ENCODE assay signal across 24 mouse cellular contexts in genomic region chr9:32414956-32415355, GRCm38 (mm10). TPM values are rescaled to one million over a fixed set of nuclear protein-coding genes. Genes with fewer than 3 reads are reported as not detected.
DNase-seq lines count a peak whose midpoint lies in the region; ATAC-seq and TF ChIP-seq lines count a peak whose summit lies in the region.
"Had no signal": no experiment of that assay in that cellular context is flagged by ENCODE, and none has a peak within 500 bp of the region (broad histone marks: within the 10 kb centered on the region; RNA-seq: fewer than 3 reads in every experiment).

No protein-coding gene starts in this region.

- H3K9me3 ChIP-seq in ES-E14 (ENCODE audit: control insufficient read depth, insufficient read depth, low read depth, low read length), result no peaks in the 10 kb centered on the region
- H3K9me3 ChIP-seq in kidney, embryonic 16.5 days (ENCODE audit: low read length), result no peaks in the 10 kb centered on the region
- H3K9me3 ChIP-seq: embryonic facial prominence, embryonic 10.5 days; embryonic facial prominence, embryonic 12.5 days; forebrain, embryonic 13.5 days; forebrain, embryonic 15.5 days had no signal

- 70% methylated on average over 1 of the region's 1 CpGs for WGBS in kidney, embryonic 16.5 days
- WGBS in heart, adult 2 months, result 71% methylated on average over 1 of the region's 1 CpGs

- no peak for ATAC-seq in kidney, embryonic 16.5 days (ENCODE audit: low FRiP score, low TSS enrichment)
- ATAC-seq: forebrain, embryonic 13.5 days; forebrain, embryonic 15.5 days; forebrain, postnatal 0 days had no signal

- no peak for TF ChIP-seq POLR2A in heart, adult 2 months (IDR thresholded peaks at IDR 0.05; ENCODE audit: insufficient read depth, low read depth, low read length)

- intact Hi-C loops in heart, adult 2 months (cut with DNase I), result no loop called here

- no peak overlapping the region for H3K27ac ChIP-seq in ES-E14 (ENCODE audit: insufficient read depth, low read depth, low read length, poor library complexity, severe bottlenecking)
- no peak overlapping the region for H3K27ac ChIP-seq in kidney, embryonic 16.5 days (ENCODE audit: low read length)
- no peak overlapping the region for H3K27ac ChIP-seq in heart, adult 2 months
- H3K27ac ChIP-seq: embryonic facial prominence, embryonic 10.5 days; embryonic facial prominence, embryonic 12.5 days; forebrain, embryonic 13.5 days; forebrain, embryonic 15.5 days had no signal

- H3K9ac ChIP-seq in ES-E14 (ENCODE audit: insufficient read depth, low read depth, low read length, poor library complexity, severe bottlenecking), result no peak overlapping the region
- H3K9ac ChIP-seq in kidney, embryonic 16.5 days (replicated peaks; ENCODE audit: low read length), result no peak overlapping the region
- H3K9ac ChIP-seq in heart, adult 2 months (ENCODE audit: low read depth, low read length), result no peak overlapping the region
- H3K9ac ChIP-seq: embryonic facial prominence, embryonic 12.5 days; forebrain, embryonic 13.5 days; forebrain, embryonic 15.5 days; forebrain, postnatal 0 days had no signal

- no peaks in the 10 kb centered on the region for H3K79me2 ChIP-seq in heart, adult 2 months (replicated peaks; ENCODE audit: control insufficient read depth, insufficient read depth, low read length)

- H3K36me3 ChIP-seq in ES-E14 (ENCODE audit: control insufficient read depth, insufficient read depth, low read length, poor library complexity, severe bottlenecking), result no peaks in the 10 kb centered on the region
- no peaks in the 10 kb centered on the region for H3K36me3 ChIP-seq in kidney, embryonic 16.5 days (ENCODE audit: insufficient read depth, low read length)
- H3K36me3 ChIP-seq in heart, adult 2 months (ENCODE audit: control insufficient read depth, insufficient read depth, low read length), result no peaks in the 10 kb centered on the region
- H3K36me3 ChIP-seq: forebrain, embryonic 15.5 days had no signal

- no peak overlapping the region for H3K4me3 ChIP-seq in ES-E14 (ENCODE audit: insufficient read depth in 1 of 2, low read depth in 1 of 2, low read length in 2 of 2, poor library complexity in 1 of 2, severe bottlenecking in 1 of 2)
- H3K4me3 ChIP-seq in kidney, embryonic 16.5 days (ENCODE audit: low read length), result no peak overlapping the region
- H3K4me3 ChIP-seq in heart, adult 2 months, result no peak overlapping the region
- H3K4me3 ChIP-seq: embryonic facial prominence, embryonic 10.5 days; embryonic facial prominence, embryonic 12.5 days; forebrain, embryonic 13.5 days; forebrain, embryonic 15.5 days had no signal

- H3K4me2 ChIP-seq in kidney, embryonic 16.5 days (replicated peaks; ENCODE audit: low read depth, low read length), result no peak overlapping the region
- H3K4me2 ChIP-seq: embryonic facial prominence, embryonic 12.5 days; forebrain, embryonic 13.5 days; forebrain, embryonic 15.5 days had no signal

- DNase-seq in ES-CJ7 (ENCODE audit: low read depth, low spot score), result peak; percentile 85
- DNase-seq in ES-E14 (ENCODE audit: low read depth, low spot score), result peak; percentile 42
- DNase-seq in ZHBTc4 (ENCODE audit: low read depth, low spot score), result peak; percentile 86
- DNase-seq in heart, adult 2 months, result no peak
- DNase-seq: adrenal gland, adult 2 months; adrenal gland, postnatal 10 days; adrenal gland, postnatal 25 days; cerebellum, adult 11 months; cerebellum, adult 18-20 months; cerebellum, adult 9-10 months; cerebellum, postnatal 10 days; cerebellum, postnatal 25 days; forebrain, postnatal 0 days had no signal

- in situ Hi-C loops in ES-E14 (cut with MboI; ENCODE audit: low sequenced_read_pairs in 2 of 2, unreplicated experiment in 2 of 2), result no loop called here

- no peak for TF ChIP-seq EP300 in heart, adult 2 months (IDR thresholded peaks at IDR 0.05; ENCODE audit: insufficient read depth, low read depth, low read length)

- H3K27me3 ChIP-seq in kidney, embryonic 16.5 days (ENCODE audit: insufficient read depth, low read length), result no peaks in the 10 kb centered on the region
- H3K27me3 ChIP-seq in heart, adult 2 months (ENCODE audit: control insufficient read depth, insufficient read depth, low read length), result no peaks in the 10 kb centered on the region
- H3K27me3 ChIP-seq: embryonic facial prominence, embryonic 12.5 days had no signal

- peaks cover 6% of the 10 kb centered on the region in 2 experiments for H3K4me1 ChIP-seq in ES-E14 (ENCODE audit: control insufficient read depth in 2 of 2, insufficient read depth in 2 of 2, low read length in 2 of 2, poor library complexity in 1 of 2)
- peaks cover 1% of the 10 kb centered on the region for H3K4me1 ChIP-seq in kidney, embryonic 16.5 days (ENCODE audit: insufficient read depth, low read length)
- no peaks in the 10 kb centered on the region; the same call in none of the 2 replicates for H3K4me1 ChIP-seq in heart, adult 2 months (ENCODE audit: control insufficient read depth, insufficient read depth, low read length)
- H3K4me1 ChIP-seq: forebrain, embryonic 13.5 days; forebrain, embryonic 15.5 days had no signal

- TF ChIP-seq CTCF in heart, adult 2 months (IDR thresholded peaks at IDR 0.05), result no peak

TF ChIP-seq in ES-E14, 5 proteins besides CTCF, POLR2A, EP300 and RAD21:
- TF ChIP-seq CHD2 (IDR thresholded peaks at IDR 0.05; ENCODE audit: low read depth, low read length) (no peak), ZNF384 (IDR thresholded peaks at IDR 0.05; ENCODE audit: low read depth, low read length) (no peak), MAFK (IDR thresholded peaks at IDR 0.05; ENCODE audit: insufficient read depth, low read depth, low read length) (no peak), ZC3H11A (IDR thresholded peaks at IDR 0.05; ENCODE audit: borderline replicate concordance, low read depth, low read length) (no peak), HCFC1 (IDR thresholded peaks at IDR 0.05; ENCODE audit: borderline replicate concordance, insufficient read depth, low read length) (no peak)

RNA-seq across cellular contexts. Expression of gene Kcnj1, which starts 42.7 kb away (rescaled TPM):
- total RNA-seq in ES-E14 (2012; rRNA removed), result not detected in 2 replicates
- polyA plus RNA-seq in kidney, embryonic 16.5 days (2015; fragmentation: Nextera tagmentation; extraction: Ambion mirVana), result 18.8 and 19.2 TPM in 2 replicates
- not detected for total RNA-seq in heart, adult 2 months (2021)
- not detected in 2 replicates for polyA plus RNA-seq in heart, adult 2 months (2012; rRNA removed)
- total RNA-seq: adrenal gland, adult 2 months; adrenal gland, postnatal 10 days; adrenal gland, postnatal 25 days; forebrain, postnatal 0 days; MEL had no signal
- polyA plus RNA-seq: adrenal gland, adult 2 months; brain, embryonic 14.5 days; C2C12; cortical plate, adult 2 months; embryonic facial prominence, embryonic 10.5 days; embryonic facial prominence, embryonic 12.5 days; embryonic facial prominence, embryonic 14.5 days; forebrain, embryonic 11.5 days; forebrain, embryonic 13.5 days; forebrain, embryonic 15.5 days; forebrain, postnatal 0 days had no signal

Comparison
In these comparisons a context has a peak if more than half of its experiments do, and no peak if none do; other contexts are left out.
1. DNase-seq: peak in ES-CJ7 (single experiment), ES-E14 (single experiment) and ZHBTc4 (single experiment); none in heart, adult 2 months (0 of 2).